Mouse (Mus musculus): Measurements from ENCODE around the gene Dct. TPM values are rescaled to one million over a fixed set of nuclear protein-coding genes. Genes with fewer than 3 reads are reported as not detected.

Dct gene
- polyA plus RNA-seq (2012; rRNA removed): 0.04 TPM in 1 of 2 replicates, not detected in the other

DNA sequence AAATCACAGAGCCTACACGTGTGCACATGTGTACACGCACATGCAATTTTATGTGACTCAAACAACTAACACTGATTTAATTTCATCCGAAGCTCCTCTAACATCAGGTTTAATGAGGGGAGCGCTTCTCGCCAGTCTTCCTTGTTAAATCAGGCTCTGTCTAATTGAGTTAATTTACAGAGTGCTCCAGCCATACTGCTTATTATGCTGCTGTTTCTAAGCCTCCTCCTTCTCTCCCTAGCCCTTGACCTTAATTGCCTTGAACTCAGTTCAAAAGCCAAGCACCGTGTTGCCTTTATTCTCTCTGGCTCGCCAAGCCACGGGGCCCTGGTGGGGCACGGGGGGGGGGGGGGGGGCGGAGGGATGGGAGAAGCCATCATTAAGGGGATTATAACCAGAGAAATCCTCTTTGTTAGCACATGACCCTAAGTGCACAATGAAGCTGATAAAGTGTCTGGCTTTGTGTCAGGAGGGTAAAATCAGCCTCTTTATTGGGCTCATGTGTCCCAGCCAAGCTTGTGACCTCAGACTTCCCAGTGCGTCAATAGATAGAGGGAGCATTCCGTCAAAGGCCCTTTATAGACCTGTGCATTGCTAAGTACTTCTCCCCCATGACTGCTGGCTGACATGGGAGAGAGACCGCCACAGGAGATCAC, at the start of gene Dct:
Gene Dct, minus strand, starts transcription at position 270 of the 656 bp plus-strand sequence.

Other genes with a start within 250 kb of the Dct start
- 2.0 and 2.8 TPM in 2 replicates for gene Tgds, start 80.5 kb upstream of the Dct start, polyA plus RNA-seq (2012; rRNA removed)
- gene Gpr180, start 84.9 kb upstream of the Dct start, polyA plus RNA-seq (2012; rRNA removed): 16.4 and 18.3 TPM in 2 replicates
- 25.4 and 37.6 TPM in 2 replicates for gene Sox21, start 184.8 kb upstream of the Dct start, polyA plus RNA-seq (2012; rRNA removed)
- gene Gm9376, start 214.7 kb upstream of the Dct start, polyA plus RNA-seq (2012; rRNA removed): not detected in 2 replicates